21 mouse cellular contexts compared by ENCODE assay signal in genomic region chr14:12455064-12455591, GRCm38 (mm10).
DNase-seq lines count a peak whose midpoint lies in the region; ATAC-seq and TF ChIP-seq lines count a peak whose summit lies in the region.
"Had no signal": no experiment of that assay in that cellular context is flagged by ENCODE, and none has a peak within 500 bp of the region (broad histone marks: within the 10 kb centered on the region; RNA-seq: fewer than 3 reads in every experiment).

No protein-coding gene starts in this region.

- no peak overlapping the region for H3K4me3 ChIP-seq in forebrain, embryonic 15.5 days
- H3K4me3 ChIP-seq: gastrocnemius, adult 2 months; hindbrain, embryonic 12.5 days; hindbrain, embryonic 15.5 days had no signal

- no peak overlapping the region for H3K4me2 ChIP-seq in forebrain, embryonic 15.5 days (replicated peaks)
- H3K4me2 ChIP-seq: heart, embryonic 11.5 days; hindbrain, embryonic 12.5 days; hindbrain, embryonic 15.5 days had no signal

- H3K27me3 ChIP-seq in forebrain, embryonic 15.5 days, result no peaks in the 10 kb centered on the region
- H3K27me3 ChIP-seq: hindbrain, embryonic 12.5 days; hindbrain, embryonic 15.5 days had no signal

- no peaks in the 10 kb centered on the region for H3K36me3 ChIP-seq in forebrain, embryonic 15.5 days
- H3K36me3 ChIP-seq: hindbrain, embryonic 12.5 days had no signal

- no peak for DNase-seq in frontal cortex, postnatal 25 days (ENCODE audit: low spot score in 2 of 2)
- DNase-seq in brain, adult 2 months (ENCODE audit: low read depth, low spot score), result peak; percentile 63
- peak; percentile 58 for DNase-seq in brain, embryonic 14.5 days (ENCODE audit: low read depth)
- no peak for DNase-seq in lung, postnatal 25 days (ENCODE audit: low spot score)
- no peak for DNase-seq in adrenal gland, postnatal 36 days
- DNase-seq in cerebellum, adult 9-10 months, result no peak
- DNase-seq: adrenal gland, adult 8-10 months; cerebellum, adult 18-20 months; cerebellum, adult 9-11 months; cerebellum, postnatal 25 days; gastrocnemius, adult 2 months; gastrocnemius, postnatal 14 days; heart, adult 11 months; kidney, adult 2 months had no signal

- no peak overlapping the region; the same call in 1 of the 2 replicates for H3K27ac ChIP-seq in forebrain, embryonic 15.5 days (replicated peaks)
- H3K27ac ChIP-seq: gastrocnemius, adult 2 months; hindbrain, embryonic 12.5 days; hindbrain, embryonic 15.5 days had no signal

- no peaks in the 10 kb centered on the region for H3K9me3 ChIP-seq in forebrain, embryonic 15.5 days
- H3K9me3 ChIP-seq: hindbrain, embryonic 12.5 days; hindbrain, embryonic 15.5 days had no signal

- H3K4me1 ChIP-seq in forebrain, embryonic 15.5 days, result peaks cover 12% of the 10 kb centered on the region
- H3K4me1 ChIP-seq: hindbrain, embryonic 12.5 days had no signal

- TF ChIP-seq POLR2A in brain, embryonic 14.5 days (IDR thresholded peaks at IDR 0.05; ENCODE audit: borderline replicate concordance, extremely low read depth, insufficient read depth, insufficient read length, poor library complexity, severe bottlenecking), result no peak

- no peak overlapping the region for H3K9ac ChIP-seq in forebrain, embryonic 15.5 days (replicated peaks)
- H3K9ac ChIP-seq: hindbrain, embryonic 12.5 days; hindbrain, embryonic 15.5 days had no signal

- no peak for TF ChIP-seq CTCF in brain, embryonic 14.5 days (IDR thresholded peaks at IDR 0.05; ENCODE audit: borderline replicate concordance, extremely low read depth, insufficient read depth, insufficient read length)

- WGBS in forebrain, embryonic 15.5 days, result 53% methylated on average over 8 of the region's 8 CpGs

- ATAC-seq in frontal cortex, adult (ENCODE audit: low TSS enrichment), result peak; percentile 35
- ATAC-seq in forebrain, embryonic 15.5 days (replicated peaks), result peak; percentile 56
- ATAC-seq: CD4-positive, CD25-positive, alpha-beta regulatory T cell, adult 4 months; intestine, postnatal 0 days had no signal

Comparison
In these comparisons a context has a peak if more than half of its experiments do, and no peak if none do; other contexts are left out.
1. DNase-seq: peak in brain, adult 2 months (single experiment) and brain, embryonic 14.5 days (single experiment); none in frontal cortex, postnatal 25 days (0 of 2), lung, postnatal 25 days (single experiment), adrenal gland, postnatal 36 days (0 of 2) and cerebellum, adult 9-10 months (single experiment).